Mouse (Mus musculus) ovary, postnatal 14 days (tissue): ENCODE data around the gene Ints7.

Experiments used
- DNase-seq: peaks from one replicate; pipeline ENCODE4 v3.0.0; 2022; ENCODE audit warnings: low spot score

Gene Ints7

GRCm38 (mm10) chr1:191584483-191584882 is 9.0 kb downstream of the Ints7 start:
- no peak for DNase-seq

DNA sequence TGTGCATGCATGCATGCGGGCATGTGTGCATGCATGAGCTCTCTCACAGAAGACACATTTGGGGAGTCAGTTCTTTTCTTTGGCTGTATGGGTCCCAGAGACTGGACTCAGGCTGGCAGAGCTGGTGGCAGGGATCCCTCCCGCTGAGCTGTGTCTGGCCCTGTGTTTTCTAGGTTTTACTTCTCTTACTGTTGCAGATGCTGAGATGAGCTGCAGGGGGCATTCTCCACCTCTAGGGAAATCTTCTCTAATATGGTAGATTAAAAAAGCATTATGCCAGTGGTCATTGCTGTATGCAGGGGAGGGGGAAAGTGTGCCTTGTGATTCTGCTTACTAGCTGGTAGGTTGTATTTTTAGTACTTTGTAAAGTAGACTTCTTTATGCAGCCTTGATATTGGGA is 10.3 kb downstream of the Ints7 start:
- no peak for DNase-seq

GRCm38 (mm10) chr1:191587062-191587461 is 11.6 kb downstream of the Ints7 start:
- no peak for DNase-seq

- DNase-seq: no peak
Observed at GRCm38 (mm10) chr1:191588749-191589148, 13.3 kb downstream of the Ints7 start.

DNA sequence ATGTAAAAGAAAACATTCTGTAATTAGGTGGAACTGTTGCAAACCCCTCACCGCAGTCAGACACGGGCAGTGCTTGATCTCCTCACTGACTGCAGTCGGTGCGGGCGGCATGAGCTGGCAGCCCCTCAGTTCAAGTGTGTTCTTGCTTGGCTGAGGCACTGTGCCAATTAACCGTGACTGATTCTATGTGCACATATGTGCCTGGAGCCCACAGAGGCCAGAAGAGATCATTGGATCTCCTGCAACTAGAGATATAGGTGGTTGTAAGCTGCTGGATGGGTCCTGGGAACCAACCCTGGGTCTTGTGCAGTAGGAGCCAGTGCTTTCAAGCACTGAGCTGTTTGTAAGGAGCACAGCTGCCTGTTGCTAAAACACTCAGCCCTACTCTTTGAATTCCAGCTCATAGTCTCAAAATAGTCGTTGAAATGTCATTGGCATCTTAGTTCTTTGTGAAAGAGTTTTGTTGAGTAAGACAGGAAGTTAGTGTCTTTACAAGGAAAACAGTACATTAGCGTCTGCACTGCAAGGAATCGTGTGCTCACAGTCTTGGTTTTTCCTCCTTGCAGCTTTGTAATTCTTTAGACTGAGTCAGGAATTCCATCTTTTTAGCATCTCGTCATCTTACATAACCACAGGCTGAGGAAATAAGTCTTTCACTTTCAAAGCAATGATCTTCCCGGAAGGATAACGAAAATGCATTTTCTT is 16.7 kb downstream of the Ints7 start:
- no peak for DNase-seq

DNA sequence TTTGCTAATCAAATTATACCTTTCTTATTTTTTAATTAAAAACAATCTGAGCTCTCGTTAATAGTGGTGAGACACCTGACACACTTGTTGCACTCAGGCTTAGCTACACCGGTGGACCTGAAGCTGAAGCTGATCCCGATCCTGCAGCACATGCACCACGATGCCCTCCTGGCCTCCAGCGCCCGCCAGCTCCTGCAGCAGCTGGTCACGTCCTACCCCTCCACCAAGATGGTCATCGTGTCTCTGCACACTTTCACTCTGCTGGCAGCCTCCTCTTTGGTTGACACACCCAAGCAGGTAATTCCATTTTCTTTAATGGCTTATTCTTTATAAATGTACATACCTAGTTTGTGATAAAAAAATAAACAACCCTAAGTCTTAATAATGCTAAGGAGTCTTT is 20.6 kb downstream of the Ints7 start:
- DNase-seq: no peak

- DNase-seq: no peak
Observed at GRCm38 (mm10) chr1:191599210-191599609, 23.8 kb downstream of the Ints7 start.

- DNase-seq: no peak
Observed at GRCm38 (mm10) chr1:191604690-191605089, 29.3 kb downstream of the Ints7 start.

DNA sequence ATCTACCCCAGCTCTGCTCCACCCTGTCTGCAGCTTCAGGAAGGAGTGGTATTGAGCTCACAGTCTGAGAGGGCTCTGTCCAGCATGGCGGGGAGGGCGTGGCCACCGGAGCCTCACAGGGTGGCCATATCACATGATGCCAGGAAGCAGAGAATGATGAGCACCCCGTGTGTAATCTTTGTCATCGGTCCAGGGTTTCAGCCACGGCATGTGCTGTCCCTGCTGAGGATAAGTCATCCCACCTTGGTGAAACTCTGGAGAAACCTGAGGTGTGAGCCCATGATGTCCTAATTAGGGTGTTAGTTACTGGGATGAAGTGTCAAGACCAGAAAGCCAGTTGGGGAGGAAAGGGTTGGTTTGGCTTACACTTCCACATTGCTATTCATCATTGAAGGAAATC is 33.6 kb downstream of the Ints7 start:
- no peak for DNase-seq

- DNase-seq: no peak
Observed at GRCm38 (mm10) chr1:191609578-191609977, 34.1 kb downstream of the Ints7 start.

DNA sequence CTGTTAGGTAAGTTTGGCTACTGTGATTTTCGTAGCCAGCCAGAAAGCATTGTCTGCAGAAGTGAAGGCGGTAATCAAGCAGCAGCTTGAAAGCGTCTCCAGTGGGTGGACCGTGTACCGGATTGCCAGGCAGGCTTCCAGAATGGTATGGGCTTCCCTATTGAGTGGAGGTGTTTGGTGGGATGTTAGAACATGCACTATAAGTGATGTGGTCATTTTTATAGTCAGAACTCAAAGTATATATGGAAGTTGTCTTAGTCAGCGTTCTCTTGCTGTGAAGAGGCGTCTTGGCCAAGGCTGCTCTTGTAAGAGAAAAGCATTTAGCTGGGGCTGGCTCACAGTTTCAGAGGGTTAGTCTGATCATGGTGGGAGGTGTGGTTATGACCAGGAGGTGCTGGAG is 34.9 kb downstream of the Ints7 start:
- DNase-seq: no peak

- no peak for DNase-seq
Observed at GRCm38 (mm10) chr1:191611686-191612085, 36.2 kb downstream of the Ints7 start.

DNA sequence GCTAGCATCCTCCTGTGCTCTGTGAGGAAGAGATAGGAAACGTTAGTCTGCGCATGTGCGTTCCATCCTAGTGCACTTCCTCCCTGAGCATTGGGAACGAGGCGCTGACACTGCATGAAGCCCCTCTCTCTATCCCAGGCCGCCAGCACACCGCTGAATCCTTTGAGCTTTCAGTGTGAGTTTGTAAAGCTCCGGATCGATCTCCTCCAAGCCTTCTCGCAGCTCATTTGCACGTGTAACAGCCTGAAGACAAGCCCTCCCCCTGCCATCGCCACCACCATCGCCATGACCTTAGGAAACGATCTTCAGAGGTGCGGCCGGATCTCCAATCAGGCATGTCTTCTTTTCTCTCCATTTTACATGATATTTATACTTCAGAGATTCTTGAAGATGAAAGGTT is 37.4 kb downstream of the Ints7 start:
- no peak for DNase-seq

GRCm38 (mm10) chr1:191616245-191616644 is 40.8 kb downstream of the Ints7 start:
- DNase-seq: no peak

GRCm38 (mm10) chr1:191617589-191617988 is 42.2 kb downstream of the Ints7 start:
- DNase-seq: no peak

GRCm38 (mm10) chr1:191618067-191618766 is 42.8 kb downstream of the Ints7 start:
- no peak for DNase-seq

DNA sequence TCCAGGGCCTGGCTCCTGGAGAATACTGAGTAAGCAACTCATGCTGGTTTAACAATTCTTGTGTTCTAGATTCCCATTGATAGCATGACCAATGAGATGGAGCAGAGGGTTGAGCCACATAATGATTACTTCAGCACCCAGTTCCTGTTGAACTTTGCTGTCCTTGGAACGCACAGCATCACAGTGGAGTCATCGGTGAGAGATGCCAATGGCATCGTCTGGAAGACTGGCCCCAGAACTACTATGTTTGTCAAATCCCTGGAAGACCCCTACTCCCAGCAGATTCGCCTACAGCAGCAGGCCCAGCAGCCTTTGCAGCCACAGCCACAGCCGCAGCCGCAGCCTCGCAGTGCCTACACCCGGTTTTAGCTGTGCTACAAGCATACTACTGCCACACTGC is 45.7 kb downstream of the Ints7 start:
- no peak for DNase-seq

GRCm38 (mm10) chr1:191622801-191623200 is 47.4 kb downstream of the Ints7 start:
- no peak for DNase-seq

GRCm38 (mm10) chr1:191624492-191624891 is 49.1 kb downstream of the Ints7 start:
- no peak for DNase-seq

DNA sequence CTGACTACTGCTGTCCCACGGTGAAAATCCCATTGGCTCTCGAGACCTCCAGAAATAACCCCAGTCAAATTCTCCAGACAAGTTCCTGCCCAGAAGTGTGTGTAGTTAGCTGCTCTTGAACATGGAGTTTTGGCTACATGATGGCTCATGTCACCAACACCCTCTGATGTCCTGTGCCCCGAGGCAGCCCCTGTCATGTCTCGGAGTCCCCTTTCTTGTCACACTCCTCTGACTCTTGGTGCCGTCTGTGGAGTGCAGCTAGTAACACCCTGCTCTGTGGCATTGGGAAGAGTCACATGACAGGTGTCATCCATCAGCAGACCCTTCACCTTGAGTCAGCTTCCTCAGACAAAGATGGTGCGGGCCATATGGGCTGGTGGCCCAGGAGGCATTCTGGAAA is 49.6 kb downstream of the Ints7 start:
- no peak for DNase-seq

- DNase-seq: no peak
Observed at GRCm38 (mm10) chr1:191625620-191626019, 50.2 kb downstream of the Ints7 start.

DNA sequence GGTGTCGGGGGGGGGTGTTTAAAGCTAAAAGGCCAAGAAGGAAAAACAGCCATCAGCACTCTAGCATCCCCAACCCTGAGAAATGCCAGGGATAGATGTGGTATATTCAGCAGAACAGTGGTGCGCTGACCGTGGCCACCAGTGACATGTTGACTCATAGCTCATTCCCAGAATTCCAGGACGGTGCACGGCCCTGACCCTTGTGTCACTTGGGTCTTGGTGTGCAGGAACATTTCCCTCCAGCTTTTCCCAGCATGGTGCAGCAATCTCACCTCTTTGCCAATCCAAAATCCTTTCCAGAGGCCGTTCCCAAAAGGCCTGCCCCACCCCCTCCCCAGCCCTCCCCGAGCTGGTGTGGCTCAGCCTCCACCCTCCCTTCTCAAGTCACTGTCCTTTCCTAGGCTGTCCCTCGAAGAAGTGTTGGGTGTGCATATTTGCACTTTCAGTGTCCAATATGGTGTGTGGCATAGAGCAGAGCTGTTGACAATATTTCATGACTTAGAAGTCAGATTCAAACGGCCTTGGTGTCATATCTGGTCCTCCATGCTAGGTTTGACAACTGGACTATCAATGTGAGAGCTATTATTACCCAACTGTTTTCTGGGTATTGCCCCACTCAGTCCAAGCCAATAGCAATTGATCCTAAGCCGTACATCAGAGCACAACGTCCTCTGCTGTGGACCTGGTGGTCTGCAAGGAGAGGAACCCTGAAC is 53.2 kb downstream of the Ints7 start:
- DNase-seq: no peak

DNA sequence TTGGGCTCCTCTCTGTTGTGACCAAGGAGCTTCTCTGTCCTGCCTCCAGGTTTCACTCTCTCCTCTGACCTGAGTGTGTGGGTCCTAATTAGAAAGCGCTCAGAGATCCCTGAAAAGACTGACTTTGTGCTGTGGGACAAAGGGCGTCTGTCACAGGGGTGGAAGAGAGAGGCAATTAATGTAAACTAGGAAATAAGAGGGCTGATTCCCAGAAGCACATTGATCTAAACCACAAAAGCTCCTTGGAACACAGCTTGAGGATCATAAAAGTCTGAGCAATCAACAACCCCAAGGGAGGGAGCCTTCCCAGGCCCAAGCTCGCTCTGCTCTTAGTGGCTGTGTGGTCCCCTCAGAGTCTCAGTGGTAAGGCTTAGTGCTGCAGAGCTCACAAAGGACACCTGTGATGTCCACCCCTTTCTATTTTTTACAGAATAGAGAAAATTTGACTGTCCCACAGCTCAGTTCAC is 53.8 kb downstream of the Ints7 start:
- DNase-seq: no peak
